Mouse (Mus musculus) lung, embryonic 16.5 days (tissue): ENCODE measurements around the gene Matn4. TPM values are rescaled to one million over a fixed set of nuclear protein-coding genes. Genes with fewer than 3 reads are reported as not detected.

Experiments
- ATAC-seq: fragments of 200-750 bp; cut with Nextera tagmentation; 2 replicates; pipeline ENCODE4 v1.8.0; 2017; ENCODE audit warnings: low read depth, mild to moderate bottlenecking, moderate library complexity
- H3K27ac ChIP-seq: fragments of 300-500 bp; sonication (generic); 2 replicates; pipeline ENCODE4 v1.5.1; 2014; ENCODE audit warnings: mild to moderate bottlenecking, control low read depth, low read length
- H3K27me3 ChIP-seq: fragments of 300-500 bp; sonication (generic); 2 replicates; pipeline ENCODE4 v1.6.1; 2014; ENCODE audit warnings: low read depth, low read length, mixed read lengths; ENCODE audit not compliant: control insufficient read depth, insufficient read depth
- H3K36me3 ChIP-seq: fragments of 300-500 bp; sonication (generic); 2 replicates; pipeline ENCODE4 v1.6.1; 2014; ENCODE audit warnings: low read length; ENCODE audit not compliant: control insufficient read depth, insufficient read depth
- H3K4me1 ChIP-seq: fragments of 300-500 bp; sonication (generic); replicated peaks from 2 replicates; pipeline ENCODE4 v1.6.1; 2014; ENCODE audit warnings: low read length, mixed read lengths; ENCODE audit not compliant: control insufficient read depth, insufficient read depth
- H3K4me2 ChIP-seq: fragments of 300-500 bp; sonication (generic); 2 replicates; pipeline ENCODE4 v1.6.1; 2014; ENCODE audit warnings: low read depth, low read length, control low read depth
- H3K4me3 ChIP-seq: fragments of 300-500 bp; sonication (generic); 2 replicates; pipeline ENCODE4 v1.5.1; 2014; ENCODE audit warnings: mild to moderate bottlenecking, low read length, control low read depth
- H3K9ac ChIP-seq: fragments of 300-500 bp; sonication (generic); 2 replicates; pipeline ENCODE4 v1.6.1; 2014; ENCODE audit warnings: low read length, control low read depth
- H3K9me3 ChIP-seq: fragments of 300-500 bp; sonication (generic); 2 replicates; pipeline ENCODE4 v1.6.1; 2016; ENCODE audit warnings: low read length; ENCODE audit not compliant: control insufficient read depth
- WGBS: fragments of 180-500 bp; shearing (Covaris S2); extraction: QIAGEN DNeasy Blood & Tissue Kit; methylation state at CpG from one replicate; pipeline ENCODE4 v1.1.7; 2014; 5-methylcytosine and 5-hydroxymethylcytosine counted together
- polyA plus RNA-seq: library from polyadenylated mRNA; unstranded; fragments of >200 nt; fragmentation: Nextera tagmentation; extraction: Ambion mirVana; gene quantifications from 2 replicates; pipeline ENCODE4 v1.2.1, GENCODE M21; 2015

Gene Matn4
- polyA plus RNA-seq, 1 experiment from 2014 or later: 46.8 TPM

GRCm38 (mm10) chr2:164405519-164405918 is 559 bp upstream of the Matn4 start:
- H3K9ac ChIP-seq: peak overlapping the region; percentile 75
- H3K9me3 ChIP-seq: no peaks in the 10 kb centered on the region
- ATAC-seq: no peak
- peaks cover 33% of the 10 kb centered on the region for H3K27me3 ChIP-seq
- H3K4me1 ChIP-seq: peaks cover 16% of the 10 kb centered on the region
- H3K4me2 ChIP-seq: peak overlapping the region; percentile 71
- 28% methylated on average over 5 of the region's 5 CpGs for WGBS
- no peaks in the 10 kb centered on the region for H3K36me3 ChIP-seq
- peak overlapping the region; percentile 53 for H3K4me3 ChIP-seq
- H3K27ac ChIP-seq: peak overlapping the region; percentile 95

- Histone ChIP-seq H3K36me3 (no peaks in the 10 kb centered on the region), H3K9ac (peak overlapping the region; percentile 75), H3K4me2 (peak overlapping the region; percentile 71), H3K4me1 (peaks cover 18% of the 10 kb centered on the region), H3K9me3 (no peaks in the 10 kb centered on the region), H3K27ac (peak overlapping the region; percentile 95), H3K4me3 (peak overlapping the region; percentile 53), H3K27me3 (peaks cover 42% of the 10 kb centered on the region)
- WGBS: 1% methylated on average over 49 of the region's 49 CpGs
- peak; percentile 80 for ATAC-seq
Measured at GRCm38 (mm10) chr2:164404082-164404990, 624 bp downstream of the Matn4 start.

GRCm38 (mm10) chr2:164403396-164404081 is 1.4 kb downstream of the Matn4 start:
- H3K4me1 ChIP-seq: peaks cover 18% of the 10 kb centered on the region
- H3K4me3 ChIP-seq: peak overlapping the region; percentile 53
- peak; percentile 78 for ATAC-seq
- peak overlapping the region; percentile 18 for H3K9ac ChIP-seq
- WGBS: 13% methylated on average over 14 of the region's 14 CpGs
- H3K4me2 ChIP-seq: peak overlapping the region; percentile 71
- H3K27me3 ChIP-seq: peaks cover 42% of the 10 kb centered on the region
- no peaks in the 10 kb centered on the region for H3K36me3 ChIP-seq
- no peaks in the 10 kb centered on the region for H3K9me3 ChIP-seq
- peak overlapping the region; percentile 89 for H3K27ac ChIP-seq

- Histone ChIP-seq H3K9me3 (peaks cover 2% of the 10 kb centered on the region; the same call in 1 of the 2 replicates), H3K27me3 (peaks cover 40% of the 10 kb centered on the region), H3K4me1 (peaks cover 18% of the 10 kb centered on the region), H3K27ac (peak within 1 kb of the TSS; percentile 89), H3K9ac (peak within 1 kb of the TSS; percentile 18), H3K4me2 (peak within 1 kb of the TSS; percentile 71), H3K36me3 (no peaks in the 10 kb centered on the region), H3K4me3 (peak within 1 kb of the TSS; percentile 53)
- 2% methylated on average over 17 of the region's 17 CpGs for WGBS
- ATAC-seq: peak; percentile 36
Measured at GRCm38 (mm10) chr2:164402906-164403305, 2.1 kb downstream of the Matn4 start, which contains the start of gene Rbpjl. Rbpjl (plus strand) TSS chr2:164403141.

- H3K9me3 ChIP-seq: peaks cover 3% of the 10 kb centered on the region; the same call in 1 of the 2 replicates
- H3K27ac ChIP-seq: no peak overlapping the region
- H3K4me2 ChIP-seq: no peak overlapping the region
- H3K27me3 ChIP-seq: peaks cover 17% of the 10 kb centered on the region
- no peak for ATAC-seq
- no peak overlapping the region for H3K9ac ChIP-seq
- no peaks in the 10 kb centered on the region for H3K36me3 ChIP-seq
- 0 out of 2 replicates have a peak, but pooled peaks cover 4% of the 10 kb centered on the region for H3K4me1 ChIP-seq
- WGBS: 71% methylated on average over 12 of the region's 12 CpGs
- no peak overlapping the region for H3K4me3 ChIP-seq
Measured at GRCm38 (mm10) chr2:164396911-164397310, 8.0 kb downstream of the Matn4 start.

GRCm38 (mm10) chr2:164396076-164396475 is 8.9 kb downstream of the Matn4 start:
- Histone ChIP-seq H3K27me3 (peaks cover 13% of the 10 kb centered on the region), H3K4me1 (0 out of 2 replicates have a peak, but pooled peaks cover 4% of the 10 kb centered on the region), H3K4me3 (no peak overlapping the region), H3K9ac (no peak overlapping the region), H3K36me3 (no peaks in the 10 kb centered on the region), H3K9me3 (peaks cover 3% of the 10 kb centered on the region; the same call in 1 of the 2 replicates), H3K4me2 (no peak overlapping the region), H3K27ac (no peak overlapping the region)
- 93% methylated on average over 7 of the region's 7 CpGs for WGBS
- ATAC-seq: no peak

- H3K4me1 ChIP-seq: peaks cover 8% of the 10 kb centered on the region; the same call in 1 of the 2 replicates
- no peaks in the 10 kb centered on the region for H3K36me3 ChIP-seq
- no peak overlapping the region for H3K4me3 ChIP-seq
- no peaks in the 10 kb centered on the region for H3K27me3 ChIP-seq
- H3K9me3 ChIP-seq: peaks cover 3% of the 10 kb centered on the region; the same call in 1 of the 2 replicates
- H3K27ac ChIP-seq: no peak overlapping the region
- 76% methylated on average over 29 of the region's 29 CpGs for WGBS
- ATAC-seq: no peak
- no peak overlapping the region for H3K9ac ChIP-seq
- H3K4me2 ChIP-seq: no peak overlapping the region
Measured at GRCm38 (mm10) chr2:164393126-164393525, 11.8 kb downstream of the Matn4 start.

GRCm38 (mm10) chr2:164389499-164389898 is 15.5 kb downstream of the Matn4 start:
- peaks cover 22% of the 10 kb centered on the region for H3K4me1 ChIP-seq
- H3K4me2 ChIP-seq: peak overlapping the region; percentile 91
- H3K9ac ChIP-seq: peak overlapping the region; percentile 69
- H3K27ac ChIP-seq: peak overlapping the region; percentile 51
- WGBS: under 1% methylated on average over 30 of the region's 30 CpGs
- H3K9me3 ChIP-seq: no peaks in the 10 kb centered on the region
- H3K27me3 ChIP-seq: no peaks in the 10 kb centered on the region
- ATAC-seq: peak; percentile 47
- peak overlapping the region; percentile 56 for H3K4me3 ChIP-seq
- no peaks in the 10 kb centered on the region for H3K36me3 ChIP-seq

- peak within 1 kb of the TSS; percentile 51 for H3K27ac ChIP-seq
- ATAC-seq: peak; percentile 80
- 1% methylated on average over 17 of the region's 17 CpGs for WGBS
Measured at GRCm38 (mm10) chr2:164389020-164389419, 15.9 kb downstream of the Matn4 start, which contains the start of gene Slpi. Slpi (minus strand) TSS chr2:164389095.

More at GRCm38 (mm10) chr2:164389020-164389419, 15.9 kb downstream of the Matn4 start, which contains the start of gene Slpi:
- no peaks in the 10 kb centered on the region for H3K36me3 ChIP-seq
- H3K9me3 ChIP-seq: no peaks in the 10 kb centered on the region
- no peaks in the 10 kb centered on the region for H3K27me3 ChIP-seq
- H3K4me1 ChIP-seq: peaks cover 22% of the 10 kb centered on the region
- H3K4me2 ChIP-seq: peak within 1 kb of the TSS; percentile 91
- peak within 1 kb of the TSS; percentile 56 for H3K4me3 ChIP-seq
- H3K9ac ChIP-seq: peak within 1 kb of the TSS; percentile 69
